Mouse (Mus musculus): ENCODE measurements around the gene Man1a2. TPM values are rescaled to one million over a fixed set of nuclear protein-coding genes. Genes with fewer than 3 reads are reported as not detected.

Gene Man1a2
- 42.6 and 50.2 TPM in 2 replicates for polyA plus RNA-seq (2014; fragmentation: Nextera tagmentation; extraction: Ambion mirVana)

DNA sequence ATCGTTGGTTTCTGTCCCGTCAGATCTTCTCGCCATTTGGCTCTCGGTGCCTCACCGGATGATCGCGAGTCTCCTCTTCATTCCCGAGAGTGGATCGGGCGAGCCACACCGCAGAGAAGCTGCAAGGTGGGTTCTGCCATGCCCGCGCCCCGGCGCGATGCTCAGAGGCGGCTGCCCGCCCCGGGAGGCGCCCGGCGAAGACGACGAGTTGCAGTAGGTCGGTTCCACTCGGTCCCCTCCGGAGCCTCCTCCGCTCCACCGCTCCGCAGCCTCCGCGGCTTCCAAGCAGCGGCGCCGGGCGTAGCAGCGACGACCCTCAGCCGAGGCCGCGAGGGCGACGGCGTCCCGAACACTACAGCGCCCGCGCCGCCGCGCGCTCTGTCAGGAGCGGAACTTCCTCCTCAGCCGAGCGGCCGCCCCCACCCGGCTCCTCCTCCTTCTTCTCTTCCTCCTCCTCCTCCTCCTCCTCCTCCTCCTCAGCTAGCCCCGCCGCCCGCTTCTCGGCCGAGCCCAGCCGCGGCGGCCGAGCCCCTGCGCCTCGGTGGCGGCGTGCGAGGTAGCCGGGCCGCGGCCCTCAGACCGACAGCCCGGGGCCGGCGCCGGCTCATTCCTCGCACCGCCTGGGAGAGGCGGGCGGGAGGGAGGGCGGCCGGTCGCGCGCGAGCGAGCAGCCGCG is at the start of gene Man1a2:
Man1a2 (minus strand) TSS at position 417 of the 676 bp plus-strand sequence.
- Histone ChIP-seq H3K36me3 (ENCODE audit: control insufficient read depth, insufficient read depth, low read length) (no peaks in the 10 kb centered on the region), H3K27ac (ENCODE audit: low read depth, low read length) (peak within 1 kb of the TSS; percentile 99), H3K9ac (replicated peaks; ENCODE audit: low read depth, low read length) (peak within 1 kb of the TSS; percentile 87), H3K27me3 (ENCODE audit: control insufficient read depth, insufficient read depth, low read length) (no peaks in the 10 kb centered on the region), H3K4me2 (ENCODE audit: low read depth, low read length) (peak within 1 kb of the TSS; percentile 87), H3K4me3 (ENCODE audit: low read depth, low read length) (peak within 1 kb of the TSS; percentile 72), H3K9me3 (ENCODE audit: control insufficient read depth, low read length) (no peaks in the 10 kb centered on the region), H3K4me1 (ENCODE audit: control insufficient read depth, insufficient read depth, low read length) (peaks cover 30% of the 10 kb centered on the region)
- under 1% methylated on average over 72 of the region's 92 CpGs for WGBS
- peak; percentile 93 for ATAC-seq (ENCODE audit: low read depth)

DNA sequence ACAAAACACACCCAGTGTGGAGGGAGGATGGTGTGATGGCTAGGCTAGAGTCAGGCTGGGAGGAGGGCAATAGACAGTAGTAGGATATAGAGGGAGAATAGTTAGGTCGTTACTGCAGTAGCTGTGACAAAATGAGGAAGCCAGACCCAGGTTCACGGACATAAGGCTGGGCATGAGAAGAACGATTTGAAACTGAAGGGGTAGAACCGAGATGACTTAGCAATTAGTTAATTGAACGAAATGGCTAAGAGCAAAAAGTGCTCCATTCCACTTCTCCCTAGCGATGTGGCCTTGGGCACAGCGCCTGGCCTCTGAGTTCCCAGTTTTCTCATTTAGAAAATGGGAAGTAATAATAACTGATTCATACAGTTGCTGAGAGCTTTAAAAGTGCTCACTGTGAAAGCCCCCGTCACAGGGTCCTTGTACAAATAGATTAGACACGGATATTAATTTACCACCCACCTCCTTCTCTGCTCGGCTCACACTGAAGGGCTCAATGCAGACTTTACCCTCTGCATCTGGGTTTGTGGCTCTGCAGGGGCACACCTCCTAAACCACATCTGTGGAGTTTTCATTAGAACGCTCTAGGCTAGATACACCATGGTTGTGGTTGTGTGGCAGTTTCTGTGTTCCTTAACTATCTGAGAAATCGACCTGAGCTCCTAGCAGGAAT is 49.3 kb upstream of the Man1a2 start:
- Histone ChIP-seq H3K9me3 (ENCODE audit: control insufficient read depth, low read length) (no peaks in the 10 kb centered on the region), H3K27ac (ENCODE audit: low read depth, low read length) (no peak overlapping the region), H3K9ac (replicated peaks; ENCODE audit: low read depth, low read length) (no peak overlapping the region), H3K27me3 (ENCODE audit: control insufficient read depth, insufficient read depth, low read length) (no peaks in the 10 kb centered on the region), H3K4me3 (ENCODE audit: low read depth, low read length) (no peak overlapping the region), H3K4me2 (ENCODE audit: low read depth, low read length) (no peak overlapping the region), H3K4me1 (ENCODE audit: control insufficient read depth, insufficient read depth, low read length) (no peaks in the 10 kb centered on the region), H3K36me3 (ENCODE audit: control insufficient read depth, insufficient read depth, low read length) (no peaks in the 10 kb centered on the region)
- ATAC-seq (ENCODE audit: low read depth): peak; percentile 61; the same call in 1 of the 2 replicates
- 53% methylated on average over 12 of the region's 12 CpGs for WGBS

DNA sequence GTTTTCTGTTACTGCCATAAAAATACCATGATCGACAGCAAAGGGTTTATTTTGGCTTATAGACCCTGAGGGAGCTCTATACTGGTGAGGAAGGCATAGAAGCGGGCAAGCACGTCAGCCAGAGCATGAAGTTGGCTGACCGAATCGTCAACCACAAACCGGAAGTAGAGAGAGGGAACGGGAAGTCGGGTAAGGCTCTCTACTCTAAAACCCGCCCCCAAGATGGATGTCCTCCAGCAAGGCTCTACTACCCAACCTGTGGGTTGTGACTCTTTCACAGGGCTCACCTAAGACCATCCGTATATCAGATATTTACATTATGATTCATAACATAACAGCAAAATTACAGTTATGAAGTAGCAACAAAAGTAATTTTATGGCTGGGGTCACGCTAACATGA is 46.6 kb upstream of the Man1a2 start:
- Histone ChIP-seq H3K4me3 (ENCODE audit: low read depth, low read length) (no peak overlapping the region), H3K4me2 (ENCODE audit: low read depth, low read length) (no peak overlapping the region), H3K27me3 (ENCODE audit: control insufficient read depth, insufficient read depth, low read length) (no peaks in the 10 kb centered on the region), H3K36me3 (ENCODE audit: control insufficient read depth, insufficient read depth, low read length) (no peaks in the 10 kb centered on the region), H3K9ac (replicated peaks; ENCODE audit: low read depth, low read length) (no peak overlapping the region), H3K27ac (ENCODE audit: low read depth, low read length) (no peak overlapping the region), H3K4me1 (ENCODE audit: control insufficient read depth, insufficient read depth, low read length) (no peaks in the 10 kb centered on the region), H3K9me3 (ENCODE audit: control insufficient read depth, low read length) (no peaks in the 10 kb centered on the region)
- no peak for ATAC-seq (ENCODE audit: low read depth)
- WGBS: 94% methylated on average over 11 of the region's 11 CpGs

DNA sequence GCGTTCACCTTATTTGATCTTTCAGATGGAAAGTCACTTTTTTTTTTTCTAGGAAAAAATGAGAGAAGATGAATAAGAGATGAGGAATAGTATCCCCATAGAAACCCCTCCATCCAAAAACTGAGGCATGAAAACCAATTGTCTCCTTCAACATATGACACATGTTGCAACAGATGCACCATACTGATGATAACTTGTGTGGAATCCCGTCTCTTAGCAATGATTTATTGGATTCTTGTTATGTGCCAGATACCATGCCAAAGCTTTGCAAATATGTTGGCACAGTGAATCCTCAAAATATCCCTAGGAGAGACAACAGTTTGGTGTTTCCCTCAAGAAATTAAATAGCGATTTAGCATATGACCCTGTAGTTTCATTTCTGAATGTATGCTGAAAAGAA is 46.0 kb upstream of the Man1a2 start:
- H3K9me3 ChIP-seq (ENCODE audit: control insufficient read depth, low read length): no peaks in the 10 kb centered on the region
- H3K4me1 ChIP-seq (ENCODE audit: control insufficient read depth, insufficient read depth, low read length): no peaks in the 10 kb centered on the region
- H3K4me2 ChIP-seq (ENCODE audit: low read depth, low read length): no peak overlapping the region
- H3K27me3 ChIP-seq (ENCODE audit: control insufficient read depth, insufficient read depth, low read length): no peaks in the 10 kb centered on the region
- no peaks in the 10 kb centered on the region for H3K36me3 ChIP-seq (ENCODE audit: control insufficient read depth, insufficient read depth, low read length)
- H3K4me3 ChIP-seq (ENCODE audit: low read depth, low read length): no peak overlapping the region
- no peak overlapping the region for H3K27ac ChIP-seq (ENCODE audit: low read depth, low read length)
- ATAC-seq (ENCODE audit: low read depth): no peak
- H3K9ac ChIP-seq (replicated peaks; ENCODE audit: low read depth, low read length): no peak overlapping the region
- 87% methylated on average over 3 of the region's 3 CpGs for WGBS

DNA sequence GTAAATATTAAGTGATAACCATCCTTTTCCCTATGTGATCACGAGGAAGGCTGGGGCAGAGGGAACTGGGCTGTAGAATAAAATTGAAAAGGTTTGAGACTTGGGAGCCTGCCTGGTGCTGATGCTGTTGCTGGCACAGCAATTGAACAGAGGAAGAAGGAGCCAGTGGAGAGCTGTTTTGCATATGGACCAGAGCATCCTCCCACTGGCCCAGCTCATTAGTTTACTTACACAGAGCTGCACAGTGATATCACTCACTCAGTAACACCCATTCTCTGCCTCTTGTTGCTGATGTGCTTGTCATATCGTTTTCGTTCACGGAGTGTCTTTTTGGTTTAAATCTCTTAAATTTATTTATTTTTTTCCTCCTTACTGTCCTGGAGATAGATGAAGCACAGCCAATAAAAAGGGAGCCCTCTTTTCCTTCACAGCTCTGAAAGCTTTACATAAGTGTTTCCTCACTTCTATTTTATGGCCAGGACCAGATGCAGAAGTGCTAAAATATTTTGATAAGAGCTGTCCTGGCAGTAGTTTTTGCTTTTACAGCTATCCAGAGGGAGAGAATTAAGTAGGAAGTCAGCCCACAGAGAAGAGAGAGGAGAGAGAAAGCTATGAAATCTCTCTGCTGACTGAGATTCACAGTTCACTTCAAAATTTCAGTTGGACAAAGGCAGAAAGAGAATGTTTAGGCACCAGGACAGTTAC is 42.9 kb upstream of the Man1a2 start:
- no peaks in the 10 kb centered on the region for H3K36me3 ChIP-seq (ENCODE audit: control insufficient read depth, insufficient read depth, low read length)
- H3K4me2 ChIP-seq (ENCODE audit: low read depth, low read length): no peak overlapping the region
- WGBS: 90% methylated on average over 4 of the region's 4 CpGs
- no peaks in the 10 kb centered on the region for H3K4me1 ChIP-seq (ENCODE audit: control insufficient read depth, insufficient read depth, low read length)
- H3K9me3 ChIP-seq (ENCODE audit: control insufficient read depth, low read length): no peaks in the 10 kb centered on the region
- ATAC-seq (ENCODE audit: low read depth): no peak
- H3K9ac ChIP-seq (replicated peaks; ENCODE audit: low read depth, low read length): no peak overlapping the region
- no peak overlapping the region for H3K4me3 ChIP-seq (ENCODE audit: low read depth, low read length)
- H3K27me3 ChIP-seq (ENCODE audit: control insufficient read depth, insufficient read depth, low read length): no peaks in the 10 kb centered on the region
- H3K27ac ChIP-seq (ENCODE audit: low read depth, low read length): no peak overlapping the region

DNA sequence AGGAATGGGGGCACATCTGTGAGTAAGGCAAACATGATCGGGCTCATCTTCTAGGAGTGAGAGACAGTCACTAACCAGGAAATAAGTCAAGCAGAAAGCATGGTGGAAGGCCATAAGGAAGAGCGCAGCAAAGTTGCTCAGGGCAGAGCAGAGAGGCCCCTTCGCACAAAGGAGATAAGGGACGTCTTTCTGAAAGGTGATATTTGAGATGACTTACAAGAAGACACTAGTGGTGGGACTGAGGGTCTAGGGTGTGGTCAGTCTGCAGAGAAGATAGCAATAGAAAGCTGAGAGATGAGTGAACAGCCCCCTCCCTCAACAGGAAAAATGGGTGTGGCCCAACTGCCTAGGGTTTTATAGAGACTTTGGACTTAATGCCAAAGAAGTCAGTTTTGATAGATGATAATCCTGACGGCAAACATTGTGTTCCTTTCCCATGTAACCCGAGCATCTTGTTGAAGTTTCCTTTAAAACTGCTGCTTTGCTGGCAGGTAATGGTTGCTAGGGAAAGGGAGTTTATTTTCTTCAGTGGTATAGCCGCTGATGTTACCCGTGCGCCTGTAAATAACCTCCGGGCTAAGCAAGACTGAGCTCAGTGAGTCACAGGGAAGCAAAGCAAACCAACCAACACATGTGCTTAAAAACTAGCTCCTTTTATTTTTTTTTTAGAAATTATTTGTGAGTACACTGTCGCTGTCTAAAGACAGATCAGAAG is 40.8 kb upstream of the Man1a2 start:
- H3K4me3 ChIP-seq (ENCODE audit: low read depth, low read length): no peak overlapping the region
- no peaks in the 10 kb centered on the region for H3K27me3 ChIP-seq (ENCODE audit: control insufficient read depth, insufficient read depth, low read length)
- H3K27ac ChIP-seq (ENCODE audit: low read depth, low read length): no peak overlapping the region
- no peak overlapping the region for H3K9ac ChIP-seq (replicated peaks; ENCODE audit: low read depth, low read length)
- H3K36me3 ChIP-seq (ENCODE audit: control insufficient read depth, insufficient read depth, low read length): no peaks in the 10 kb centered on the region
- no peak for ATAC-seq (ENCODE audit: low read depth)
- no peaks in the 10 kb centered on the region for H3K4me1 ChIP-seq (ENCODE audit: control insufficient read depth, insufficient read depth, low read length)
- no peaks in the 10 kb centered on the region for H3K9me3 ChIP-seq (ENCODE audit: control insufficient read depth, low read length)
- H3K4me2 ChIP-seq (ENCODE audit: low read depth, low read length): no peak overlapping the region
- WGBS: 91% methylated on average over 11 of the region's 11 CpGs

DNA sequence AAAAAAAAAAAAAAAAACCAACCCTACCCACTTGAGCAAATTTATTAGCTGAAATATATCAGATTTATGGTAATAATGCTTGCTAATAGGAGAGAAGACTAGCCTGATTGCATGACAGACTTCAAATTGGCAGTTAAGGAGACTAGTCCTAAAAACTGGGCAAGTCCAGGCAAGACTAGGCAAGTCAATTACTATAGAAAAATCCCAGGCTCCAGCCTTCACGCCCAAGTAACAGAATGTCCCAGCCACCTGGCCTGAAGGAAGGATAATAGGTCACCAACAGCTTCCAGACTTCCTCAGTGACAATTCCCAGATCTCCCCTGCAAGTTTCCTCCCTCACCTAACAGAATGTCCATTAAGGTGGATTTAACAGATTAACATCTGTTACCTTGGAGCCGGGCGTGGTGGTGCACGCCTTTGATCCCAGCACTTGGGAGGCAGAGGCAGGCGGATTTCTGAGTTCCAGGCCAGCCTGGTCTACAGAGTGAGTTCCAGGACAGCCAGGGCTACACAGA is 35.5 kb upstream of the Man1a2 start:
- H3K36me3 ChIP-seq (ENCODE audit: control insufficient read depth, insufficient read depth, low read length): no peaks in the 10 kb centered on the region
- H3K4me3 ChIP-seq (ENCODE audit: low read depth, low read length): no peak overlapping the region
- no peaks in the 10 kb centered on the region for H3K9me3 ChIP-seq (ENCODE audit: control insufficient read depth, low read length)
- no peaks in the 10 kb centered on the region for H3K27me3 ChIP-seq (ENCODE audit: control insufficient read depth, insufficient read depth, low read length)
- H3K9ac ChIP-seq (replicated peaks; ENCODE audit: low read depth, low read length): no peak overlapping the region
- H3K4me1 ChIP-seq (ENCODE audit: control insufficient read depth, insufficient read depth, low read length): no peaks in the 10 kb centered on the region
- no peak overlapping the region for H3K4me2 ChIP-seq (ENCODE audit: low read depth, low read length)
- no peak for ATAC-seq (ENCODE audit: low read depth)
- H3K27ac ChIP-seq (ENCODE audit: low read depth, low read length): no peak overlapping the region
- 97% methylated on average over 5 of the region's 5 CpGs for WGBS

DNA sequence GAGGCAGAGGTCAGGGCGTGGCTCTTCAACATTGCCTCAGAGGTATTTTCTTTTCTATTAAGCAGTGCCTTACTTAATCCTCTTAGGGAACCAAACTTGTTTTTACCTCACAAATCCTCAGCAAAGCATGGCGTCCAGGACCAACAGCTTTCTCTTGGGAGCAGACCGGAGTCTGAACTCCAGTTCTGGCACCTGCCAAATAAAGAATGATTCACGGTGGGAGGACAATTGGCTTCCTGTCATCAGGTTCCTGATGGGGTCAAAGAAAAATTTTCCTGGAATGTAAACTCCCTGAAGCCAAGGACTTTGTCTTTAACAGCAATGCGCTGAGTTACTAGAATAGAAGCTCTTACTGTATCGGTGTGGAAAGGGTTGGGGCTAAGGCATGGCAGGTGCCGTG is 30.9 kb upstream of the Man1a2 start:
- no peak overlapping the region for H3K4me3 ChIP-seq (ENCODE audit: low read depth, low read length)
- H3K9me3 ChIP-seq (ENCODE audit: control insufficient read depth, low read length): no peaks in the 10 kb centered on the region
- no peak overlapping the region for H3K9ac ChIP-seq (replicated peaks; ENCODE audit: low read depth, low read length)
- H3K4me1 ChIP-seq (ENCODE audit: control insufficient read depth, insufficient read depth, low read length): no peaks in the 10 kb centered on the region
- ATAC-seq (ENCODE audit: low read depth): no peak
- H3K36me3 ChIP-seq (ENCODE audit: control insufficient read depth, insufficient read depth, low read length): no peaks in the 10 kb centered on the region
- H3K4me2 ChIP-seq (ENCODE audit: low read depth, low read length): no peak overlapping the region
- no peak overlapping the region for H3K27ac ChIP-seq (ENCODE audit: low read depth, low read length)
- 83% methylated on average over 7 of the region's 7 CpGs for WGBS
- no peaks in the 10 kb centered on the region for H3K27me3 ChIP-seq (ENCODE audit: control insufficient read depth, insufficient read depth, low read length)
